In genomic region chr6:22417189-22417588, GRCm38 (mm10) we compare ENCODE assay signal across 12 mouse cellular contexts.
A peak's percentile ranks its signal among the peaks of the same experiment; 100 is the strongest.
DNase-seq lines count a peak whose midpoint lies in the region; ATAC-seq and TF ChIP-seq lines count a peak whose summit lies in the region.
"Had no signal": no experiment of that assay in that cellular context is flagged by ENCODE, and none has a peak within 500 bp of the region (broad histone marks: within the 10 kb centered on the region; RNA-seq: fewer than 3 reads in every experiment).

No protein-coding gene starts in this region.

- 0 out of 2 replicates have a peak, but pooled peaks cover 6% of the 10 kb centered on the region for H3K9me3 ChIP-seq in ES-Bruce4 (replicated peaks; ENCODE audit: control insufficient read depth, insufficient read depth, low read length, poor library complexity, severe bottlenecking)

- TF ChIP-seq EP300 in ES-Bruce4 (IDR thresholded peaks at IDR 0.05; ENCODE audit: insufficient read depth, low read depth, low read length) = peak; percentile 83

- H3K4me3 ChIP-seq in ES-Bruce4 (ENCODE audit: low read depth, low read length) = no peak overlapping the region

- TF ChIP-seq POLR2A in ES-Bruce4 (IDR thresholded peaks at IDR 0.05; ENCODE audit: insufficient read depth, low read length) = no peak

- H3K4me1 ChIP-seq in ES-Bruce4 (ENCODE audit: control insufficient read depth, insufficient read depth, low read length) = peaks cover 1% of the 10 kb centered on the region

- TF ChIP-seq CTCF in ES-Bruce4 (IDR thresholded peaks at IDR 0.05; ENCODE audit: low read depth, low read length) = no peak

- no peak for ATAC-seq in erythroid progenitor cell, adult 5-6 weeks (replicated peaks; ENCODE audit: low FRiP score, poor library complexity, severe bottlenecking)
- ATAC-seq: hindbrain, postnatal 0 days had no signal

- peak; percentile 74 for DNase-seq in R1 (ENCODE audit: low read depth, low spot score)
- peak; percentile 14 for DNase-seq in hindlimb bud, embryonic 11.5 days (ENCODE audit: extremely low spot score, low read depth, low spot score)
- peak; percentile 65 for DNase-seq in kidney, postnatal 14 days
- DNase-seq in left cerebral cortex, adult 8-10 months (ENCODE audit: low spot score in 2 of 2) = no peak
- DNase-seq in heart, adult 18-20 months = no peak
- DNase-seq in thymus, postnatal 10 days (ENCODE audit: low spot score in 2 of 2) = no peak
- DNase-seq: cerebellum, adult 11 months; right cerebral cortex, postnatal 14 days had no signal

- H3K27ac ChIP-seq in ES-Bruce4 (ENCODE audit: insufficient read depth, low read length) = peak overlapping the region; percentile 36; the same call in 1 of the 2 replicates
- H3K27ac ChIP-seq: hindbrain, postnatal 0 days; liver, embryonic 14.5 days had no signal

- H3K36me3 ChIP-seq in ES-Bruce4 (ENCODE audit: control insufficient read depth, insufficient read depth, low read length, poor library complexity, severe bottlenecking) = no peaks in the 10 kb centered on the region

- H3K9ac ChIP-seq in ES-Bruce4 (ENCODE audit: low read depth, poor library complexity, severe bottlenecking) = no peak overlapping the region
- H3K9ac ChIP-seq: liver, embryonic 14.5 days had no signal

- no peaks in the 10 kb centered on the region for H3K27me3 ChIP-seq in ES-Bruce4 (ENCODE audit: control insufficient read depth, insufficient read depth, low read length, poor library complexity, severe bottlenecking)

Comparison
In these comparisons a context has a peak if more than half of its experiments do, and no peak if none do; other contexts are left out.
1. DNase-seq: peak in R1 (single experiment), hindlimb bud, embryonic 11.5 days (single experiment) and kidney, postnatal 14 days (single experiment); none in left cerebral cortex, adult 8-10 months (0 of 2), heart, adult 18-20 months (0 of 2) and thymus, postnatal 10 days (0 of 2).